Mouse (Mus musculus) gastrocnemius, adult 2 months (tissue): ENCODE data around the gene Hist1h2ac. TPM values are rescaled to one million over a fixed set of nuclear protein-coding genes. Genes with fewer than 3 reads are reported as not detected.
A peak's percentile ranks its signal among the peaks of the same experiment; 100 is the strongest.
"Not testable (repeated sequence)": the region's sequence is repeated elsewhere in the genome, so short reads cannot be mapped to it uniquely, and the experiment has no call there.

ENCODE experiments used
- DNase-seq: peaks from one replicate; pipeline ENCODE4 v3.0.0; 2022
- H3K27ac ChIP-seq: fragments of 200-600 bp; 2 replicates; pipeline ENCODE4 v1.8.1; 2022; ENCODE audit warnings: mild to moderate bottlenecking
- H3K4me3 ChIP-seq: fragments of 200-600 bp; 2 replicates; pipeline ENCODE4 v1.8.1; 2022; ENCODE audit warnings: mild to moderate bottlenecking, moderate library complexity
- CTCF ChIP-seq: fragments of 200-600 bp; IDR thresholded peaks from 2 replicates; pipeline ENCODE4 v1.8.1; 2022; ENCODE audit warnings: antibody characterized with exemption, mild to moderate bottlenecking, moderate library complexity
- intact Hi-C: fragments of 180-260 bp; cut with DNase I; formaldehyde crosslinking; loops from one replicate; pipeline ENCODE4 v1.15.1; 2025
- long read RNA-seq, 2 experiments: library from polyadenylated mRNA; stranded (forward); transcript quantifications; one replicate each; pipeline ENCODE4 v2.0.0; 2021
- total RNA-seq, 2 experiments: library from RNA; stranded (reverse); gene quantifications; 2 replicates each; pipeline ENCODE4 v1.2.3; 2021

The Hist1h2ac gene
- total RNA-seq, result under 1 TPM; 0.84 to 0.92 TPM
- long read RNA-seq, experiment 1, result 0 reads
- long read RNA-seq, experiment 2, result 0 reads

- peak within 1 kb of the TSS; percentile 83 for H3K4me3 ChIP-seq
- peak within 1 kb of the TSS; percentile 94 for H3K27ac ChIP-seq
- intact Hi-C loops, result loop anchor here (5.0 to 10.0 kb wide), 6 partner anchors 51 to 1969 kb away; partner anchors contain the start of genes Abt1, Hist1h1c, Hist1h1e and Hist1h2ai
- no peak for TF ChIP-seq CTCF
- peak; percentile 72 for DNase-seq
These were observed at the start of gene Hist1h2ac, which contains the start of gene Hist1h2bc for GRCm38 (mm10) chr13:23683755-23684281. Hist1h2ac (minus strand) TSS chr13:23683948. Hist1h2bc (plus strand) TSS chr13:23684199.

GRCm38 (mm10) chr13:23732156-23732804 lies 48.5 kb upstream of the Hist1h2ac start:
- no peak for DNase-seq
- peak; percentile 91 for TF ChIP-seq CTCF
- H3K4me3 ChIP-seq, result no peak overlapping the region
- intact Hi-C loops, result loop anchor here (1.0 to 10.0 kb wide), 3 partner anchors 31 to 167 kb away; partner anchors contain the start of genes Hist1h2ac, Hist1h2bc and Hist1h3e
- H3K27ac ChIP-seq, result 0 out of 2 replicates have a peak overlapping the region, but pooled peaks have one; percentile 4

- TF ChIP-seq CTCF, result no peak
- H3K27ac ChIP-seq, result peak overlapping the region; percentile 29; the same call in 1 of the 2 replicates
- intact Hi-C loops, result loop anchor here (10.0 kb wide), 2 partner anchors 46 to 166 kb away; partner anchors contain the start of genes Hist1h2ac, Hist1h2bc and Hist1h3e
- peak; percentile 34 for DNase-seq
- H3K4me3 ChIP-seq, result no peak overlapping the region
These were observed 46.7 kb upstream of the Hist1h2ac start for GRCm38 (mm10) chr13:23730479-23730878.

GRCm38 (mm10) chr13:23729706-23730105 lies 46.0 kb upstream of the Hist1h2ac start:
- Histone ChIP-seq H3K4me3 (no peak overlapping the region), H3K27ac (0 out of 2 replicates have a peak overlapping the region, but pooled peaks have one; percentile 8)
- no peak for TF ChIP-seq CTCF
- intact Hi-C loops, result loop anchor here (10.0 kb wide), 2 partner anchors 45 to 165 kb away; partner anchors contain the start of genes Hist1h2ac, Hist1h2bc and Hist1h3e
- no peak for DNase-seq

GRCm38 (mm10) chr13:23729192-23729525 lies 45.4 kb upstream of the Hist1h2ac start:
- Histone ChIP-seq H3K4me3 (no peak overlapping the region), H3K27ac (no peak overlapping the region)
- peak; percentile 28 for DNase-seq
- intact Hi-C loops, result no loop called here
- no peak for TF ChIP-seq CTCF

GRCm38 (mm10) chr13:23728472-23729191 lies 44.9 kb upstream of the Hist1h2ac start:
- intact Hi-C loops, result no loop called here
- no peak for TF ChIP-seq CTCF
- Histone ChIP-seq H3K27ac (no peak overlapping the region), H3K4me3 (no peak overlapping the region)
- DNase-seq, result no peak

- Histone ChIP-seq H3K4me3 (no peak overlapping the region), H3K27ac (no peak overlapping the region)
- DNase-seq, result no peak
- intact Hi-C loops, result no loop called here
- no peak for TF ChIP-seq CTCF
These were observed 41.5 kb upstream of the Hist1h2ac start for GRCm38 (mm10) chr13:23725213-23725612.

- H3K4me3 ChIP-seq, result no peak overlapping the region
- H3K27ac ChIP-seq, result no peak overlapping the region
- intact Hi-C loops, result no loop called here
- no peak for TF ChIP-seq CTCF
- DNase-seq, result no peak
These were observed 40.5 kb upstream of the Hist1h2ac start for GRCm38 (mm10) chr13:23724239-23724638.

- DNase-seq, H3K27ac ChIP-seq, intact Hi-C loops, H3K4me3 ChIP-seq: not testable (repeated sequence)
These were observed 34.0 kb upstream of the Hist1h2ac start for GRCm38 (mm10) chr13:23717593-23718245.

GRCm38 (mm10) chr13:23717176-23717575 lies 33.4 kb upstream of the Hist1h2ac start:
- no peak for DNase-seq
- no peak for TF ChIP-seq CTCF
- Histone ChIP-seq H3K27ac (no peak overlapping the region; the same call in 1 of the 2 replicates), H3K4me3 (no peak overlapping the region)
- intact Hi-C loops, result no loop called here

GRCm38 (mm10) chr13:23716261-23717042 lies 32.7 kb upstream of the Hist1h2ac start:
- TF ChIP-seq CTCF, result no peak
- DNase-seq, result no peak
- H3K27ac ChIP-seq, result peak overlapping the region; percentile 20; the same call in 1 of the 2 replicates
- H3K4me3 ChIP-seq, result no peak overlapping the region
- intact Hi-C loops, result no loop called here
